Mouse (Mus musculus): ENCODE results near the gene Cntnap4.

Gene Cntnap4

GRCm38 (mm10) chr8:112664067-112664466, 94.2 kb downstream of the Cntnap4 start:
- TF ChIP-seq GATA4 (IDR thresholded peaks at IDR 0.05; ENCODE audit: insufficient replicate concordance, low read length) = no peak

- no peak for TF ChIP-seq GATA4 (IDR thresholded peaks at IDR 0.05; ENCODE audit: insufficient replicate concordance, low read length)
Measured at GRCm38 (mm10) chr8:112674671-112675070, 104.8 kb downstream of the Cntnap4 start.

- no peak for TF ChIP-seq GATA4 (IDR thresholded peaks at IDR 0.05; ENCODE audit: insufficient replicate concordance, low read length)
Measured at GRCm38 (mm10) chr8:112681757-112682156, 111.9 kb downstream of the Cntnap4 start.

GRCm38 (mm10) chr8:112695708-112696107, 125.9 kb downstream of the Cntnap4 start:
- no peak for TF ChIP-seq GATA4 (IDR thresholded peaks at IDR 0.05; ENCODE audit: insufficient replicate concordance, low read length)

- TF ChIP-seq GATA4 (IDR thresholded peaks at IDR 0.05; ENCODE audit: insufficient replicate concordance, low read length) = no peak
Measured at GRCm38 (mm10) chr8:112698141-112698540, 128.3 kb downstream of the Cntnap4 start.

- TF ChIP-seq GATA4 (IDR thresholded peaks at IDR 0.05; ENCODE audit: insufficient replicate concordance, low read length) = no peak
Measured at GRCm38 (mm10) chr8:112716982-112717381, 147.1 kb downstream of the Cntnap4 start.

- TF ChIP-seq GATA4 (IDR thresholded peaks at IDR 0.05; ENCODE audit: insufficient replicate concordance, low read length) = no peak
Measured at GRCm38 (mm10) chr8:112724918-112725317, 155.1 kb downstream of the Cntnap4 start.

GRCm38 (mm10) chr8:112730583-112731432, 161.0 kb downstream of the Cntnap4 start:
- no peak for TF ChIP-seq GATA4 (IDR thresholded peaks at IDR 0.05; ENCODE audit: insufficient replicate concordance, low read length)

GRCm38 (mm10) chr8:112735575-112735974, 165.7 kb downstream of the Cntnap4 start:
- TF ChIP-seq GATA4 (IDR thresholded peaks at IDR 0.05; ENCODE audit: insufficient replicate concordance, low read length) = no peak

GRCm38 (mm10) chr8:112743331-112743730, 173.5 kb downstream of the Cntnap4 start:
- TF ChIP-seq GATA4 (IDR thresholded peaks at IDR 0.05; ENCODE audit: insufficient replicate concordance, low read length) = no peak

GRCm38 (mm10) chr8:112747296-112747695, 177.5 kb downstream of the Cntnap4 start:
- TF ChIP-seq GATA4 (IDR thresholded peaks at IDR 0.05; ENCODE audit: insufficient replicate concordance, low read length) = no peak

- no peak for TF ChIP-seq GATA4 (IDR thresholded peaks at IDR 0.05; ENCODE audit: insufficient replicate concordance, low read length)
Measured at GRCm38 (mm10) chr8:112755171-112755570, 185.3 kb downstream of the Cntnap4 start.

- TF ChIP-seq GATA4 (IDR thresholded peaks at IDR 0.05; ENCODE audit: insufficient replicate concordance, low read length) = no peak
Measured at GRCm38 (mm10) chr8:112803058-112803457, 233.2 kb downstream of the Cntnap4 start.

- TF ChIP-seq GATA4 (IDR thresholded peaks at IDR 0.05; ENCODE audit: insufficient replicate concordance, low read length) = no peak
Measured at GRCm38 (mm10) chr8:112809382-112809781, 239.5 kb downstream of the Cntnap4 start.

GRCm38 (mm10) chr8:112841057-112841456, 271.2 kb downstream of the Cntnap4 start:
- no peak for TF ChIP-seq GATA4 (IDR thresholded peaks at IDR 0.05; ENCODE audit: insufficient replicate concordance, low read length)

- TF ChIP-seq GATA4 (IDR thresholded peaks at IDR 0.05; ENCODE audit: insufficient replicate concordance, low read length) = no peak
Measured at GRCm38 (mm10) chr8:112906458-112907112, 336.7 kb downstream of the Cntnap4 start.

Measured in liver, adult (tissue).